Comparison of ENCODE assay signal across 7 mouse cellular contexts in the genomic region with DNA sequence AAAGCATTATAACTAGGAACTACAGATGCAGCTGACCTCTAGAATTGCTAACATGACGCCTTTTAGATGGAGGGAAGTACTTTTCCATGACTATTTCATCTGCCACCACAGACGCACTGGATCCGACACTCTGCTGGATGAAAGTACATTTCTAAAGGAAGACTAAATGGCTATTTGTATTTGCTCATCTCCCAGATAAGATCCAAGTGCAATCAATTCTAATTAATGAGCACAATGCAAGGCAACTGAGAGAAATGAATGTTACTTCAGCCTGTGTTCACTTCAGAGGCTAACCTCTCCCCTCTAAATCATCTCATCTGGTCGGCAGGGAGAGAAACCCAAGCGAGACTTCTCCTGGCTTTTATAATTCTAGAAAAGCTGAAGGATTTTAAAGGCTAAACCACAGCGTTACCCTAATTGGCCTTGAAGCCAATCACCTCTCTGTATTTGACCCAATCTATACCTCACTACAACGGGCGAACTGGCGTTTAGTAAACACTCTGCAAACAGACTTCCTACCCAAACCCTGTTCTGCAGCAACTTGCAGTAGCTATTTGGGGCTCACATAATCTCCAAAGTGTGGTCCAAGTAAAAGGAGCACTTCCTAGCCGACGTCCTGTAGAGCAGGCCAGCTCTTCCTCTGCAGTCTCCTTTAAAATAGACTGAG. TPM values are rescaled to one million over a fixed set of nuclear protein-coding genes. Genes with fewer than 3 reads are reported as not detected.
DNase-seq lines count a peak whose midpoint lies in the region; ATAC-seq lines count a peak whose summit lies in the region.

No protein-coding gene starts in this region.

- peak; percentile 3 for DNase-seq in ovary, postnatal 10 days (ENCODE audit: low spot score)
- no peak for DNase-seq in ovary, adult 18-20 months (ENCODE audit: low spot score)
- no peak for DNase-seq in limb, embryonic 10.5 days (ENCODE audit: low spot score)
- no peak for DNase-seq in testis, postnatal 10 days (ENCODE audit: low spot score)
- DNase-seq in cerebellum, postnatal 14 days, result no peak

- H3K4me1 ChIP-seq in embryonic facial prominence, embryonic 15.5 days, result peaks cover 5% of the 10 kb centered on the region
- H3K4me1 ChIP-seq in limb, embryonic 10.5 days, result peaks cover 10% of the 10 kb centered on the region; the same call in 1 of the 2 replicates
- H3K4me1 ChIP-seq in neural tube, embryonic 14.5 days (ENCODE audit: control insufficient read depth, insufficient read depth, low read length), result no peaks in the 10 kb centered on the region

- H3K4me3 ChIP-seq in embryonic facial prominence, embryonic 15.5 days (replicated peaks), result peak overlapping the region; percentile 57
- H3K4me3 ChIP-seq in limb, embryonic 10.5 days, result peak overlapping the region; percentile 75
- H3K4me3 ChIP-seq in neural tube, embryonic 14.5 days (ENCODE audit: low read depth, low read length), result peak overlapping the region; percentile 56

- H3K36me3 ChIP-seq in embryonic facial prominence, embryonic 15.5 days, result peaks cover 21% of the 10 kb centered on the region
- peaks cover 29% of the 10 kb centered on the region for H3K36me3 ChIP-seq in limb, embryonic 10.5 days
- 0 out of 2 replicates have a peak, but pooled peaks cover 2% of the 10 kb centered on the region for H3K36me3 ChIP-seq in neural tube, embryonic 14.5 days (ENCODE audit: control insufficient read depth, insufficient read depth, low read length)

- WGBS in embryonic facial prominence, embryonic 15.5 days, result 10% methylated on average over 11 of the region's 11 CpGs
- WGBS in limb, embryonic 10.5 days, result 19% methylated on average over 11 of the region's 11 CpGs
- 12% methylated on average over 11 of the region's 11 CpGs for WGBS in neural tube, embryonic 14.5 days

- H3K4me2 ChIP-seq in embryonic facial prominence, embryonic 15.5 days (replicated peaks), result peak overlapping the region; percentile 62
- H3K4me2 ChIP-seq in neural tube, embryonic 14.5 days (ENCODE audit: low read depth, low read length), result peak overlapping the region; percentile 67

- H3K27ac ChIP-seq in embryonic facial prominence, embryonic 15.5 days (replicated peaks), result peak overlapping the region; percentile 81
- H3K27ac ChIP-seq in limb, embryonic 10.5 days, result peak overlapping the region; percentile 92
- peak overlapping the region; percentile 65 for H3K27ac ChIP-seq in neural tube, embryonic 14.5 days (ENCODE audit: low read depth, low read length)

- ATAC-seq in embryonic facial prominence, embryonic 15.5 days (ENCODE audit: insufficient number of reproducible peaks, low FRiP score, low TSS enrichment, low read depth), result 0 out of 2 replicates have a peak, but pooled peaks have one; percentile 1
- no peak; the same call in 1 of the 2 replicates for ATAC-seq in neural tube, embryonic 14.5 days (ENCODE audit: low read depth)

- H3K9ac ChIP-seq in embryonic facial prominence, embryonic 15.5 days, result peak overlapping the region; percentile 40
- peak overlapping the region; percentile 63 for H3K9ac ChIP-seq in neural tube, embryonic 14.5 days (replicated peaks; ENCODE audit: low read depth, low read length)

- no peaks in the 10 kb centered on the region for H3K27me3 ChIP-seq in embryonic facial prominence, embryonic 15.5 days
- H3K27me3 ChIP-seq in limb, embryonic 10.5 days (ENCODE audit: low read depth, poor library complexity, severe bottlenecking), result no peaks in the 10 kb centered on the region
- no peaks in the 10 kb centered on the region for H3K27me3 ChIP-seq in neural tube, embryonic 14.5 days (ENCODE audit: control insufficient read depth, insufficient read depth, low read length)

- no peaks in the 10 kb centered on the region for H3K9me3 ChIP-seq in embryonic facial prominence, embryonic 15.5 days (replicated peaks)
- H3K9me3 ChIP-seq in limb, embryonic 10.5 days (replicated peaks), result no peaks in the 10 kb centered on the region
- no peaks in the 10 kb centered on the region for H3K9me3 ChIP-seq in neural tube, embryonic 14.5 days (ENCODE audit: control insufficient read depth, low read length)

RNA-seq across cellular contexts. Expression of gene Orc5, which starts 0.7 kb away (rescaled TPM):
- polyA plus RNA-seq in embryonic facial prominence, embryonic 15.5 days (2015; fragmentation: Nextera tagmentation; extraction: Ambion mirVana), result 30.3 and 32.7 TPM in 2 replicates
- 51.2 and 52.6 TPM in 2 replicates for polyA plus RNA-seq in limb, embryonic 10.5 days (2016; fragmentation: Nextera tagmentation; extraction: Ambion mirVana)
- polyA plus RNA-seq in neural tube, embryonic 14.5 days (2014; fragmentation: Nextera tagmentation; extraction: Ambion mirVana), result 37.4 and 39.5 TPM in 2 replicates
